Mouse (Mus musculus) adipocyte (in vitro differentiated cells): ENCODE results near the gene Foxn2.
A peak's percentile ranks its signal among the peaks of the same experiment; 100 is the strongest.
"Not testable (repeated sequence)": the region's sequence is repeated elsewhere in the genome, so short reads cannot be mapped to it uniquely, and the experiment has no call there.

Experiments
- DNase-seq: peaks from one replicate; pipeline ENCODE4 v3.0.0-alpha.2; 2016; ENCODE audit warnings: low spot score

Foxn2 gene

DNA sequence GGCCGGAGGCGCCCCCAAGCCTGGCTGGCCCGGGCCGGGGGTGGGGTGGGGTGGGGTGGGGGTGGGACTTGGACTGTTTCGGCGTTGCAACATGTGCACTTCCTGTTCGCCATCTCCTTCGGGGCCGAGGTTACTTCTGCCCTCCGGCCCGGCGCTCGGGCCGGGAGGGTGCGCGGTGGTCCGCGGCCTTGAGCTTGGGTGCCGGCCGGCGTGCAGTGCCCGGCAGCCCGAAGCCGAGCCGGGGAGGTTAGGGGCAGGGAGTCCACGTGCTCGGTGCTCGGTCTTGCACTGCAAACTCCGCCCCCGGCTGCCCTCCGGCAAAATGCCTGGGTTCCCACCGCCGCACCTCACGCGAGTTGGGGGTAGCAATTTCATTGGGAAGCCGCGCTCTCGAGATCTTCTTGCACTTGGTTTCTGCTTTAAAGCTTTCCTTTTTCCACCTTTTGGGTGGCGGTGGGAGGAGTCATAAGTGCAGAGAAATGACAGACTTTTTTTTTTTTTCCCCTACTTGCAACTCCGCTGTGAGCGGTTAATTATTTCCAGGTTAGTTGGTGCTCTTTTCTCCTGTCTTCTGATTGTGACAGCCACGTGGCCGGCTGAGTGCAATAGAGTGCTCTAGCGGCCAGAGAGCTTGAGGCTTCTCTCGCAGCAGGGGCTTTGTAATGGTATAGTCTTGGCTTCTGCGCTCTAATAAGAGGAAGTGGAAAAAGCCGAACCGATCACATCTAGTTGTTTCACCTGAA is 1.1 kb downstream of the Foxn2 start:
- DNase-seq: peak; percentile 67

DNA sequence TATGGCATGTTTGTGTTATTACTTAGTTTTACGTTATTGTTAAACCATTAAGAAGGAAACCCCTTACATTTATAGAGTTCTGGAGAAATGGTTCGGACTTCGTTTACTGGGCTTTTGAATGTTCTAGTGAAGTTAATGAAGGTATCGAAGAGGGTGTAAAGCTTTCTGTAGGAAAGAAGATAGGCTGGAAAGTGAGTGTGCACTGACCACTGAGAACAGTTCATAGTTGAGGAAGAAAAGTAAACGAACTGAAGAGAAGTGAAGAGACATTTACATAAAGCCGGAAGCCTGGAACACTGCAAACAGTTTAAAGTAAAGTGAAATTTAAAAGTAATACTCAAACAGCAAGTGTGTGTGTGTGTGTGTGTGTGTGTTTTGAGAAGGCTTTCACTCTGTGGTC is 2.1 kb downstream of the Foxn2 start:
- DNase-seq: no peak

DNA sequence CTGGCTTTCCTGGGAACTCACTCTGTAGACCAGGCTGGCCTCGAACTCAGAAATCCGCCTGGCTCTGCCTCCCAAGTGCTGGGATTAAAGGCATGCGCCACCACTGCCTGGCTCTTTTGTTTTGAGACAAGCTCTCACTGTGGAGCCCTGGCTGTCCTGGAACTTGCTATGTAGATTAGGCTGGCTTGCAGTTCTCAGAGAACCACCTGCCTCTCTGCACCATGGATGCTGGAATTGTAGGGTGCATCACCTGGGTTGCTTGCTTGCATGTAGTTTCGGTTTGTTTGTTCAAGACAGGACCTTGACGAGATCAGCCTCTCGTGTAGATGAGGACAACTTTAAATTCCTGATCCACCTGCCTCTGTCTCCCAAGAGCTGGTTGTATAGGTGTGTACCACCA is 2.7 kb downstream of the Foxn2 start:
- DNase-seq: no peak

DNA sequence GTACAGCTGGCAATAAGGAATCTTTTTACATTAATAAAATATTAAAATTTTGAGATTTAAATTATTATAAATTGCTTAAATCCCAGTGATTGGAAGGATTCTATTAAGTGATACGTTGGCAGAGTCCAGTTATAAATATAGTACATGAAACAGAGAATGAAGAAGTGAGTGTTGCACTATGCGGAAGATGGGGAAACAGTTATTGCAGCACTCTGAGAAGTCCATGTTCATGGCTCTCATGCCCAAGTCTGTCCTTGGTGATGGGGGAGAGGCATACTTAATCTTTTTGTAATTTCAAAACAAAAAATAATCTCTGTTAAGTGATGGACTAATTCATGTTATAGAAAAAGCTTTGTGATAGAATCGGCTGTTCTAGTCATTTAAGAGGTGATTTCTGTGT is 17.6 kb downstream of the Foxn2 start:
- no peak for DNase-seq

DNA sequence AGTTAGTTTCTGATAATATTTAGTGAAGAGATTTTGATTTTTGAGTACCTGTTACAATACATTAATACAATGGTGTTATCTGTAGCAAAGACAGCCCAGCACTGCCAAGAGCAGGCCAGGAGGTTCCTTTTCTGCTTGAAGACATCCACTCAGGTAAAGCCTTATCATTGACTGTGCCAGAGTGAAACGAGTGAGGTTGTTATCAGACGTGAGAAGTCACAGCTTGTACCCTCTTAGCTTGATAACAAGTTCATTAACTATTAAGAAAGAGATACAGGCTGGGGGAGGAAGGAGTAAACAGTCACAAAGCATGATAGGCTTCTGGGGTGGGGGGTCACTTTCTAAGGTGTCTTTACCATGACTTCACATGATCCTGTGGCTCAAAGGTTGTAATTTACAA is 19.0 kb downstream of the Foxn2 start:
- no peak for DNase-seq

DNA sequence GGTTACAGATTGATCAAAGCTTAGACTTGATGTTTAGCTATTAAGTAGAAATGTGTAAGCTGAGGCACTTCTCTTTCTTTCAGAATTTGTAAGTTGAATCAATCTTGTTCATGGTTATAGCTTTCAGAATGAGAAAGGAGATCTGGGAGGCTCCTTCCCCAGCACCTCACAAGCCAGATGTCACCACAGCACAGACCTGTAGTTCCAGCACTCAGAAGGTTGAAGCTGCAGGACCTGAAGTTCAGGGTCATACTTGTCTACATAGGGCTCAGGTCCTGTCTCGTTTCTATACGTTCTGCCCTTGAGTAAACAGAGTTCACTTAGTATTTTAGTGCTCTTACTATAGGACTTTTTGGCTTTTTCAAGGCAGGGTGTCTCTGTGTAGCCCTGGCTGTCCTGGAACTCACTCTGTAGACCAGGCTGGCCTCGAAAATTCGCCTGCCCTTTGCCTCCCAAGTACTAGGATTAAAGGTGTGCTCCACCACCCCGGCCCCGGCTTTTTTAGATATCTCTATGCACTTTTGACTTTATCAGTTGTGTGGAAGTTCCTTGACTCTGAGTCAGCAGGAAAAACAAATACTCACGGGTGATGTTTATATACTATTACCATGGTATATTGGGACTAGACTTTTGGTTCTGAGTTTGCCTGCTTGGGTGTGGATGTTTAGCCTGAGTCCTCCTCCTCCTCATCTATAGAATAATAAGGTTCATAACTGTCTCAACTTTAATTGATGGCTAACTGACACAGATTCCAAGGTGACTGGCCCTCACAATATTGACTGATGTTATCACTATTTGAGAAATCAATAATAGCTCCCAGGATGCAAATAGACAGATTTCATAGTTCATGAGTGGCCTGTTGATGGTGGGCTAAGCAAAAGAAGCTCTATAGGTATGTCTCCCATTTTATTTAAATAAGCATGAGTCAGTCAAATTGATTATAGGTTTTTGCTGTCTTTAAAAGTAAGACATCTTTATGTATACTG is 19.7 kb downstream of the Foxn2 start:
- no peak for DNase-seq

DNA sequence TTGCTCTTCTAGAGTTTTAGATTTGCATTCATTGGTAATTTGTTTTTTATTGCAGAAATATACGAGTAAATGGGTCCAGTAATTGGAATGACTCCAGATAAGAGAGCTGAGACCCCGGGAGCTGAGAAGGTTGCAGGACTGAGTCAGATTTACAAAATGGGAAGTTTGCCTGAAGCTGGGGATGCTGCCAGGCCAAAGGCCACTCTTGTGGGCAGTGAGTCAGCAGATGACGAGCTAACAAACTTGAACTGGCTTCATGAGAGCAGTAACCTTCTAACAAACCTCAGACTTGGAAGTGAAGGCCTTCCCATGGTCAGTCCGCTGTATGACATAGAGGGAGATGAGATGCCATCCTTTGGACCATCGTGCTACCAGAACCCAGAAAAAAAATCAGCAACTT is 22.1 kb downstream of the Foxn2 start:
- peak; percentile 97 for DNase-seq

DNA sequence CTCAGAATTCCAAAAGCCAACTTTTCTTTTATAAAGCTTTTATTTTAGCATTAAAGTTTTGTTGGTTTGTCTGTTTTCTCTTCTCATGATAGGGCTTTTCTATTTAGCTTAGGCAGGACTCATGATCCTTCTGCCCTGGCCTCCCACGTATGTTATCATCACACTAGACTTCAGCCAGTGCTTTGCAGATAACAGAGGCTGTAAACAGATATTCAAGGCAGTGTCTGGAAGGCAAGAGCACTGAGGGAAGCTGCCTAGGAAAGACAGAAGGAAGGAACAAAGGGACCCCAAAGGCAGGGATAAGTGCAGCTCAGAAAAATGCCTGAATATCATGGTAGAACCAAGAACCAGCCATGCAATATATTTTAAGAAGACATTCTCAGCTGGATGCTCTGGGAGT is 26.1 kb downstream of the Foxn2 start:
- DNase-seq: no peak

DNA sequence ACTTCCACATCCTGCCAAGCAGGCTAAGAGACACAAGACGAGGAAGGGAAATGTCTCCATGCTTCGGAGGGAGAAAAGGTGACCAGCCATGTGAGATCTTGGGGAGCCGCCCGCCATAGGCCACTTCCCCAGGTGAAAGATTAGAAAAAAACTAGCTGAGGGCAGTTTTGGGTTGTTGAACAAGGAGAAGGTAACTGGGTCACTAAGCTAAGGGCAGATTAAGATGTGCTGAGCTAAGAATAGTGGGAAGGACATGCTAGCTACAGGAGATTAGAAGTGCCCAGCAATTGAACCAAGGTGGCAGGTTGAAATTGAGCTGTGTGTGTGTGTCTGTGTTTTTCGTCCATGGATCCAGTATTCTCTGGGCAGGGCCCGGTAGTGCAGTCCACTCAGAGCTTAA is 27.2 kb downstream of the Foxn2 start:
- DNase-seq: no peak

DNA sequence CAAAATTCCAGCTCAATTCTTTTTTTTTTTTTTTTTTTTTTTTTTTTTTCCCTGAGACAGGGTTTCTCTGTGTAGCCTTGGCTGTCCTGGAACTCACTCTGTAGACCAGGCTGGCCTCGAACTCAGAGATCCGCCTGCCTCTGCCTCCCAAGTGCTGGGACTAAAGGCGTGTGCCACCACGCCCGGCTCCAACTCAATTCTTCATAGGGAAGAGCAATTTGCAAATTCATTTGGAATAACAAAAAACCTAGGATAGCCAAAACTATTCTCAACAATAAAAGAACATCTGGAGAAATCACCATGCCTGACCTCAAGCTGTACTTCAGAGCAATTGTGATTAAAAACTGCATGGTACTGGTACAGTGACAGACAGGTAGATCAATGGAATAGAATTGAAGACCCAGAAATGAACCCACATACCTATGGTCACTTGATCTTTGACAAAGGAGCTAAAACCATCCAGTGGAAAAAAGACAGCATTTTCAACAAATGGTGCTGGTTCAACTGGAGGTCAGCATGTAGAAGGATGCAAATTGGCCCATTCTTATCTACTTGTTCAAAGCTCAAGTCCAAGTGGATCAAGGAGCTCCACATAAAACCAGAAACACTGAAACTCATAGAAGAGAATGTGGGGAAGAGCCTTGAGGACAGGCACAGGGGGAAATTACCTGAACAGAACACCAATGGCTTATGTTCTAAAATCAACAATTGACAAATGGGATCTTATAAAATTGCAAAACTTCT is 28.3 kb downstream of the Foxn2 start:
- DNase-seq: not testable (repeated sequence)

DNA sequence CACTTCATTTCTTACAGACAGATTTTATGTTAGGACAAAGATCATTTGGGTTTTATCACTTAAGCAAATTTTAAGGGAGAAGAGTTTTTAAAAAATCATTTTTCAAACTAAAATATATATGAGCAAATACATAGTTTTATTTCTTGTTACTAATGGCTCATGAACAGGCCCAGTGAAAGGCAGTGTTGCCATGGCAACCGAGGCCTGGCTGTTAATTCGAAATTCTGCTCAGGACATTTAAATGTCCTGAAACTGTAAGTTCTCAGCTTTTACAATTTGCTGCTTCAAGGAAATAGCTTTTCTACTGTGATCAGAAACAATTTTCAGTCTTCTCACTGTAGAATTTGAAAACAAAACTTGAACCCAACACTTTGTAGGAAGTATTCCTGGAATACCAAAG is 33.3 kb downstream of the Foxn2 start:
- DNase-seq: no peak

DNA sequence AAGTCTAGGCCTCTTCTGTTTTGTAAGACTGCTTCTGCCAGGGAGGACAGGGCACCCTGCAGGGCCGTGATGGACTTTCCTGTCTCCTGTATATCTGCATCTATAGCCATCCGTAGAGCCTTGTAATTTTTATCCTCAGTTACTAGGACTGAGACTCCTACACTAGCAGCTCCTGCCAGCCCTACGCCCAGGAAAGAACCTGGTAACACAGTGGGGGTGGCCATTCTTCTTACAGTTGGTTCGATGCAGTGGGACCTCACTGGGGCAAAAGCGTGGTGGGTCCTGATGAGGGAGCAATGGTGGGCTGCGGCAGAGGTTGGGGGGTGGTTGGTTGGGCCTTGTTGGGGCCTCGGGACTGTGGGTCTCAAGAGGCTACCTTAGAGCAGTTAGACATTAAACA is 36.7 kb downstream of the Foxn2 start:
- DNase-seq: no peak

DNA sequence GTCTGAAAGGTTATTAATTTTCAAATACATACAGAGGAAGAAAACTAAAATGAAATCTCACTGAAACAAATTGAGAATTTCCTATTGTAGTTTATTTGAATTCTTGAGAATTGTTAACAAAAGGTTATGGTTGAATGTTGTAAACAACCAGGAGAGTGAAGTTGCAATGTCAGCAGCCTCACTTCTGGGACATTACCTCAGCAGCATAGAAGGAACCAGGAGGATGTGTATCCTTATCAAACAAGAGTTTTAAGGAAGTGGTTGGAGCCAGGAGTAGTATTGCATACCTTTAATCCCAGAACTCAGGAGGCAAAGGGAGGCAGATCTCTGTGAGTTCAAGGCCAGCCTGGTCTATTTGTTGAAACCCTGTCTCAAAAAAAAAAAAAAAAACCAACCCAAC is 37.2 kb downstream of the Foxn2 start:
- DNase-seq: no peak

DNA sequence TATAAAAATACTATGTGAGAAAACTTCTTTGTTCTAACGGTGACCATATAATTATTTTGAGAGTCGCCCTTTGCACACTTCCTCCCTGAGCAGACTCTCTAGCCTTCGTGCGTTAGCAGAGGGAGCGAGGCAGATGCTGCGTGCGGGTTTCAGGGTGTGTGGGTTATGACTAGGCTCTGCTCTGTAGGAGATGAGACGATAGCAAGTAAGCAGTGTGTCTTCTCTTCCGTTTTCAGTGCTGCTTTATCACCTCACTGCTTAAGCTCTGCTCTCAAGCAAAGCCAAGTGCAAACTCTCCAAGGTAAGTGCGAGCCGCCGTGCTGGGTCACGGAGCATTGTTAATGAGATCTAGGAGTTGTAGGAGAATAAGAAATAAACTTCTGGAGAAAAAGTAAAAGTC is 38.5 kb downstream of the Foxn2 start:
- DNase-seq: no peak

DNA sequence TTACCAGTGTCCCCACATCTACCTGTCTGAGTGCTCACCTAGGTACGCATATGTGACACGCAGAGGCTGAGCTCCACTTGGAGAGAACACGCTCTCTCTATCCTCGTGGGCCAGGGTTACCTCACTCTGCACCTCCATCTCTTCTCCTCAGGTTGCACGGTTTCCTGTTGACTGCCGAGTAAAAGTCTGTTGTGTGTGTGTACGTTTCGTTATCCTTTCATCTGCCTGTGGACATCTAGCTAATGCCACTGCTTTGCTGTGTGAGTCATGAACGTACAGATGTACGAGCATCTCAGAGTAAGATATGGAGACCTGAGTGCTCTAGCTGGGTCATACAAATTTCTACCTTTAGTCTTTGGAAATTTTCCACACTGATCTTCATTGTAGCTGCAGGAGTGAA is 39.9 kb downstream of the Foxn2 start:
- no peak for DNase-seq

DNA sequence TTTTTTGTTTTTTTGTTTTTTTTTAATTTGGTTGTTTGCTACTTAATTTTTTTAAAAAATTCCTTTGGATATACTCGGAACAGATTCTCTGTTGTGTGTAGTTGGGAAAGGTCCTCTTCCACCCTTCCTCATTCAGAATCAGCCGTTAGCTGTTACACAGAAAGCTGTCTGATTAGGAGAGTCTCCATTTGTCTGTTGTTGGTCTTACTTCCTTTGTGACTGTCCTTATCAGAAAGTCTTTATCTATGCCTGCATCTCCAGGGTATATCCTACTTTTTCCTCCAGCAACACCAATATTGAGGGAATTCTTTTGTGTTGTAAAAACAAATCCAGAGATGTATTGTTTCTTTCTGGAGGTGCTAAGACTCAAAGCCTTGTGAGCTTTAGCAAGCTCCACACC is 40.6 kb downstream of the Foxn2 start:
- DNase-seq: no peak

DNA sequence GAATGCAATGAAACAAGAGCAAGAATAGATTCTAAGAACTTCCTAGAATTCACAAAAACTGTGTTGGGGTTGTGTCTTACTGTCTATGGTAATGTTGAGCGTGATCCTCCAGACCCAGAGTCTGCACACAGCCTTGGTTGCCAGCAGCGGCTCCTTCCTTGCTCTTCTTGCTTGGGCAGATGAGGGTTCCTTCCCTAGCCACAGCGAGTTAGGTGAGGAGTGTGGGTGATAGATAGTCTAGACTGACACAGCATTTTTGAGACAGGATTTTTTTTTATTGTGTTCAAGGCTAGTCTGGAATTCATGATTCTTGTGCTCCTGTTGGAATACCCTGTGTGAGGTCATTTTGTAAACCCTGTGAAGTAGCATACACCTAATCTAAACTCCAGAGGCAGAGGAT is 41.1 kb downstream of the Foxn2 start:
- DNase-seq: no peak

DNA sequence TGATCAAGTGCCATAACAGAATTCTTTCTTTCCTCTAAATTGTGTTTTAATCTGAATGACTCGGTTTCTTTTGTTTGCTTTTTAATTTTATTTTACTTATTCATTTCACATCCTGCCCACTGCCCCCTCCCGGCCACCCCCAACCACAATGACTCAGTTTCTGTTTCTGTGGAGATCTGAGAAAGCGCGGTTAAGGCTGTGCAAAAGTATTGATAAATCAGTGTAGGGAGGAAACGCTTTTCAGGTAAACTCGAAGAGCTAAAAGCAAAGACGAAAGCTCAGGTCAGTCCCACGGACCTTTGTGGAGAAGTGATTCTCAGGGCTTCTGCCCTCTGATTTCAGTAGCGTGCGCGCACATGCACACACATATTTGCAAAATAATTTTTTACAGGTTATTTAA is 44.0 kb downstream of the Foxn2 start:
- DNase-seq: no peak

DNA sequence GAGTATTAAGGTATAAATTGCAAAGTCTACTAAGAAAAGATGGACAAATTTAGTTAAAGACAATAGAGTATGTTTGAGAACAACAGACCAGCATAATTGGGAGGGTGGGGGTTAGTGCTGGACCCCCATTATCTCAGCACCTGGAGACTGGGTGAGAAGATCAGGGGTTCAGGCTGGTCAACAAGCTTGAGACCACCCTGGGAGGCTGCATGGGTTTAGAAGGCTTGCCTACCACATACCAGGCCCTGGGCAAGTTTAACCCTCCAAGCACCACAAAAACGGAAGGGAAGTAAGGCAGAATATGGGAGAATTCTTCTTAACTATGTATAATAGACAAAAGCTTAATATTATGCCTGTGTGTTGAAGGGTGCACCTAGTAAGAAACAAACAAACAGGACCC is 44.4 kb downstream of the Foxn2 start:
- DNase-seq: no peak

DNA sequence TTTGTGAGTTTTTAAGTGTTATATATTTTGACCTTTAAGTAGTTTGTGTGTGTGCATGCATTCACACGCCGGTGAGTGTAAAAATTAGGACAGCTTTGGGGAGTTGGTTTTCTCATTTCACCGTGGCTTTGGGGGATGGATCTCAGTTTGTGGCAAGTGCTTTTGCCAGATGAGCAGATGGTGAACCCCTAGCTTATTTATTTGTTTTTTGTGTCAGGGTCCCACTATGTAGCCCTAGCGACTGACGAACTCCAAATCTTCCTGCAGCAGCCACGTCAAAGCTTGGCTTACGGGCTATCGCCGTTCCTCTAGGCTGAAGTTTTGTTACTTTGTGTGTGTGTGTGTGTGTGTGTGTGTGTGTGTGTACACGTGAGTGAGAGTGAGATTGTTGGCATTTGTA is 50.0 kb downstream of the Foxn2 start:
- no peak for DNase-seq

DNA sequence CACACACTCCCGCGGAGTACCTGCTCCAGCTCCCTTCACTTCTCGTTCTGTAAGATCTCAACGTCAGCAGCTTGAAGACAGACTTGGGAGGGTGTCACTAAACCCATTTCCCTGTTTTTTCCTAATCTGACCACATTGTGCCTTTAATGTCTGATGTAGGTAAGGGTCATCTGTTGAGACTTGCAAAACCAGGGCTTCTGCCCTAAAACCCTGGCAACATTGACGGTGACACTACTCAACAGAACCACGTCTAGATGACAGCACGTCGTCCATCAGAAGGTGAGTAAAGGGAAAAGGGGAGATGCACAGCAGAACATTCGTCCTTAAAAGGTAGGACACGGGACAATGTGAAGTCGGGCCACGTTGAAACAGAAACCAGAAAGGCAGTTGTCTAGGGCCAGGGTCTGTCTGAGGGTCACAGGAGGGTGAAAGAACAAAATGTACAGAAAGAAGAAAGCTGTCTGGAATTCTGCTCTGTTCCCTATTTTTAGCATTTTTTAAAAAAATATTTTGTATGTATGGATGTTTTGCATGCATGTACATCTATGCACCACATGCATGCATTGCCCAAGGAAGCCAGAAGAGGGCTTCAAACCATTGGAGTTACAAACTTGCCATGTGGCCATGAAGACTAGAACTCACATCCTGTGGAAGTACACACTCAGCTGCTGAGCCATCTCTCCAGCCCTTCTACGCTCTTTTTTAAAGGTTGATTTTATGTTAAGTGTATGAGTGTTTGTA is 51.0 kb downstream of the Foxn2 start:
- DNase-seq: no peak

DNA sequence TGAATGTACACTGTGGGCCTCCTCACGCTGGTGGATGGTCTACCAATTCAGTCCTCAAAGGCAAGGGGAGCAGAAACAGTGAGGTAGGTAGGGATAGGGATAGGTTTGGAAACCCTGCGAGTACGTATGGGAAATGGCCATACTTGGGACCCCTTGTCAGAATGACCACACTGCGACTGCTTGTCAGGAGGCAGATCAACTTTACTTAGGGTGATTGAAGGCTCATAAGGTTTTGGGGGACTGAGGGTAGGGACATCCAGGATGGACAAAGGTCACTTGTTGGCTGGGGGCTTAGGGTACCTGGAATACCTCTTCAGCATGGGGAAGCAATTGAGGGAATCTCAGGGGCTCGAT is 51.6 kb downstream of the Foxn2 start:
- DNase-seq: no peak
